Mouse (Mus musculus): ENCODE measurements around the gene Adra1b. TPM values are rescaled to one million over a fixed set of nuclear protein-coding genes. Genes with fewer than 3 reads are reported as not detected.

Gene Adra1b
- 2.4 TPM in 2 replicates for polyA plus RNA-seq (2016; fragmentation: Nextera tagmentation; extraction: Ambion mirVana)

DNA sequence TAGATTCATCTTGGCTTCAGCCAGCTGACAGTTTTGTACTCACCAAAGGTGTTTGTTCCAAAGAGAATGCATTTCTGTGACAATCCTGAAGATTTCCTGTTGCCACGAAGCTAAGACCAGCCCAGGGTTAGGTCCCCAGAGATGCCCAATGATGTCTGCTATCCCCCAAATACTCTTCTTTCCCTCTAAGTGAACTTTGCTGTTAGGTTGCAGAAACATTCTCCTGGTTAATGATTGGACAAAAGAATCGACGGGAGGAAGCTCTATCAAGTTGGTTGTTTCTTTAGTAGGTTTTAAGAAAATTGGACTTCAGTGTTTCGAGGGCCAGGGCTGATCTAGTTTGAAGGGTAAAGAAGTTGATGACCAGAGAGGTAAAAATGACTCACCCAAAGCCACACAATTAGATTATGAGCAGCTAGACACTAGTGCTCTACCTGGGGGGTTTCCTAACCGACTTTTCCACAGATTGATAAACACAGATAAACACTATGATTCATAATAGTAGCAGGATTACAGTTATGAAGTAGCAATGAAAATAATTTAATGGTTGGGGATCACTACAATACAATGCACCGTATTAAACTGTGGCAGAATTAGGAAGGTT lies at the start of gene Adra1b:
Gene Adra1b, minus strand, starts transcription at position 160 of the 604 bp plus-strand sequence.
- Histone ChIP-seq H3K9ac (no peak within 1 kb of the TSS), H3K27ac (no peak within 1 kb of the TSS), H3K4me1 (no peaks in the 10 kb centered on the region), H3K9me3 (replicated peaks) (no peaks in the 10 kb centered on the region), H3K27me3 (replicated peaks) (no peaks in the 10 kb centered on the region), H3K4me2 (0 out of 2 replicates have a peak within 1 kb of the TSS, but pooled peaks have one; percentile 20), H3K4me3 (no peak within 1 kb of the TSS), H3K36me3 (no peaks in the 10 kb centered on the region)
- 61% methylated on average over 6 of the region's 6 CpGs for WGBS (ENCODE audit: insufficient replicate concordance)
- no peak for ATAC-seq

DNA sequence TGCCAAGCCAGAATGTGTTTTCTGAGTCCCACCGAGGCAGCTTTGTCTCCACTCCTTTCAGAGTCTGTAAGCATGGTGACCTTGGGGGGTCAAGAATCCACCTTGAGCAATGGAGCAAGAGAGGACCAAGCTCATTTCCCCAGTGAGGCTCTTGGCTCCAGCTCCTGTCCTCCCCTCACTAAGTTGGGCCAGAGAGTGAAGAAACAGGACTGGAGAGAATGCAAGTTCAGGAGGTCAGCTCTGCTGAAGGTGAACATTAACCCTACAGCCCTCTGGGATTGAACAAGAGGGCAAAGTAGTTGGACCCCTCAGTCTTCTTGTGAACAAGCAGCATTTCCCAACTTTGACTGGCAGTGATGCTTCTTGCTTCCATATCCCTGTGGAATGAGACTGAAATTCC lies 49.3 kb upstream of the Adra1b start:
- Histone ChIP-seq H3K27ac (no peak overlapping the region), H3K9ac (no peak overlapping the region), H3K27me3 (replicated peaks) (no peaks in the 10 kb centered on the region), H3K4me2 (no peak overlapping the region), H3K4me1 (no peaks in the 10 kb centered on the region), H3K36me3 (no peaks in the 10 kb centered on the region), H3K4me3 (no peak overlapping the region), H3K9me3 (replicated peaks) (no peaks in the 10 kb centered on the region)
- WGBS (ENCODE audit: insufficient replicate concordance): 62% methylated on average over 1 of the region's 1 CpGs
- no peak; the same call in 1 of the 2 replicates for ATAC-seq

DNA sequence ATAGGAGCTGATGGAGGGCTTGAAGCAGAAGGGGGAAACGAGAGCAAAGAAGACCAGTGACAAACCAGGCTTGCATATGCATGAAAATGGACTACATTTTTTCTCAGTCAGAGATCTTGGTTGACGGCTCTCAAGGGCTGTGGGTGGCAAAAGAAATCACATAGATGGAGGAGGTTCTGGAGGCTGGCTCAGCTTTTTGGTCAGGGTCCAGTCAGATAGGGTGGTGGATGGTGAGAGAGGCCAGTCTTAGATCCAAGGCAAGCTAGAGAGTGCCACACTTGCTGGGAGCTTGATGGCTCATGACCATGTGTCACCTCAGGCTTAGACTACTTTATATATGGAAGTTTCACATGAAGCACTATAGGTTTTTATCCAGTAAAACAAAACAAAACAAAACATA lies 42.8 kb upstream of the Adra1b start:
- Histone ChIP-seq H3K9me3 (replicated peaks) (no peaks in the 10 kb centered on the region), H3K4me3 (no peak overlapping the region), H3K9ac (no peak overlapping the region), H3K27ac (no peak overlapping the region), H3K4me2 (no peak overlapping the region), H3K27me3 (replicated peaks) (no peaks in the 10 kb centered on the region), H3K4me1 (no peaks in the 10 kb centered on the region), H3K36me3 (no peaks in the 10 kb centered on the region)
- no peak for ATAC-seq
- 56% methylated on average over 2 of the region's 2 CpGs for WGBS (ENCODE audit: insufficient replicate concordance)

DNA sequence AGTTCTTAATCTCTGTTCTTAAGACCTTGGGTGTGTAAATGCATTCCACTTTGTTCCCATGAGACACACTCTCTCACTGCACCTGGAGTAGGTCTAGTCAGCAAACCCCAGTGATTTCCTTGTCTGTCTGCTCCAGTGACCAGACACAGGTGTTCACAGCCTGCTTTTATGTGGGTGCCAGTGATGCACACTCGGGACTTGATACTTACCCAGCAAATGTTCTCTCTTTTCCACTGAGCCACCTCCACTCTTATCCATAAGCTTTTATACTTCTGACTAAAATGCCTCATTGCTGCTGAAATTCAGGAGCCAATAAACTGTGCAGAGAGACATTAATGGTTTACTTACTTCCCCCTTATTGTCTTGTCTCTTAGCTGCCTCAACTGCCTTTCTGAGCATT lies 42.2 kb upstream of the Adra1b start:
- Histone ChIP-seq H3K27ac (no peak overlapping the region), H3K4me1 (no peaks in the 10 kb centered on the region), H3K9me3 (replicated peaks) (no peaks in the 10 kb centered on the region), H3K27me3 (replicated peaks) (no peaks in the 10 kb centered on the region), H3K9ac (no peak overlapping the region), H3K4me2 (no peak overlapping the region), H3K36me3 (no peaks in the 10 kb centered on the region), H3K4me3 (no peak overlapping the region)
- 47% methylated on average over 1 of the region's 1 CpGs for WGBS (ENCODE audit: insufficient replicate concordance)
- no peak for ATAC-seq

DNA sequence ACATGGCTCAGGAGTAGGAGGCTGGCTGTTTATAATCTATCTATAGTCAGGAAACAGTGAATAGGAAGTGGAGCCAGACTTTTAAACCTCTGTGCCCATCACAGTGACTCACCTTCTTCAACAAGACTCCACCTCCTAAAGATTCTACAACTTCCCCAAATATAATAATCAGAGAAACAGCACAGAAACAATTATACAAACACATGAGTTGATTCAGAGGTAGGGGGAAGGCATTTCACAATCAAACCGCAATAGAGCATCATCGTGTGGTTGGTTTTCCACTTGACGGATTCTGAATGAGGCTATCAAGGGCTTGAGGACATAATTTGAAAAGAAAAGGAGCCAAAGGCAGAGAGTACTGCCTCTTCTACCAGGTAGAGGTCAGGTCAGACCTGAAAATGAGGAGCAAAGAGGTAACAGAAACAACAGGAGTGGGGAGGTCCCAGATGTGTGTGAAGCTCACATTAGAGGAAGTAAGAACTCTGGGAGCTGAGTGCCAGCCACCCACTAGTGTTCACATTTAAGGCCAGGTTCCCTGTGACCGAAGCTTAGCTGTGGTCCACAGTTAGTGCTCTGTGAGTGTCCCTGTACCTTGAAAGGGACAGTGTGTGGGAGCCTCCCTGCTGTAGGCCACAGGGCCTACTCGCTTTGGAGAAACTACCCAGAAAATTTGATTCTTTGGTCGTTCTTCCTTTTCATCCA lies 39.6 kb upstream of the Adra1b start:
- Histone ChIP-seq H3K4me3 (no peak overlapping the region), H3K4me2 (no peak overlapping the region), H3K4me1 (no peaks in the 10 kb centered on the region), H3K27me3 (replicated peaks) (no peaks in the 10 kb centered on the region), H3K36me3 (no peaks in the 10 kb centered on the region), H3K9ac (no peak overlapping the region), H3K27ac (no peak overlapping the region), H3K9me3 (replicated peaks) (no peaks in the 10 kb centered on the region)
- ATAC-seq: no peak
- WGBS (ENCODE audit: insufficient replicate concordance): 77% methylated on average over 6 of the region's 6 CpGs

DNA sequence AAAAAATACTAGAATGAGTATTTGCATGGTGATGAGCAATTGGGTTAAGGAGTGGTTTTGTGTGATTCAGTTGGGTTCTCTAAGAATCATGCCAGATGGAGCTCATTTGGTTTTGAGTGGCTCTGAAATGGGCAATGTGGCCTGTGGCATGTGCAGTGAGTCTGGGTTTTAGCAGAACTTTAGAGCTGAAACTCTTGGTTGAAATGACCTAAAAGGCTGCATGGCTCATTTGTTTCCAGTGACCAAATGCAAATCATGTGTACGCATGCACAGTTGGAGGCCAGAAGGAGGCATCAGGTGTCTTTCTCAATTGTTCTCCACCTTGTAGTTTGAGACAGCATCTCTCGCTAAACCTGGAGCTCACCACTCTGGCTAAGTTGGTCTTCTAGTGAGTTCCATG lies 35.0 kb upstream of the Adra1b start:
- Histone ChIP-seq H3K4me2 (no peak overlapping the region), H3K36me3 (no peaks in the 10 kb centered on the region), H3K9ac (no peak overlapping the region), H3K27ac (no peak overlapping the region), H3K27me3 (replicated peaks) (no peaks in the 10 kb centered on the region), H3K4me1 (no peaks in the 10 kb centered on the region), H3K9me3 (replicated peaks) (no peaks in the 10 kb centered on the region), H3K4me3 (no peak overlapping the region)
- 83% methylated on average over 2 of the region's 2 CpGs for WGBS (ENCODE audit: insufficient replicate concordance)
- no peak for ATAC-seq

DNA sequence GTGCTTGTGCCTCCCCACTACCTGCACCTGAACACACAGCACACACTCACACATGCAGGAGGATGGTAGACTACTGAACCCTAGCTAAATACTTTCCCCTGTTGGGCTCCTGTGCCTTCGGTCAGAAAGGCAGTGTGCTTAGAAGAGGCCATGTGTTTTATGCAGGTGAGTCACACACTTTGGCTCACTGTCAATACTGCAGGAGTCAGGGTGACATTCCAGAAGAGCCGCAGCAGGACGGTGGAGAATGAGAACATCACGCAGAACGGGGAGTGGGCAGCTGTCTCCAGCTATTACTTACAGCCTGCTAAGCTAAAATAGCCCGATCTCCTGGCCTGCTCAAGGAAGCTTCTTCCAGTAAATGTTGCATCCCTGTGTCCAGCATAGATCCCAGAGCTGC lies 32.5 kb upstream of the Adra1b start:
- 63% methylated on average over 6 of the region's 6 CpGs for WGBS (ENCODE audit: insufficient replicate concordance)
- H3K36me3 ChIP-seq: no peaks in the 10 kb centered on the region
- H3K27ac ChIP-seq: no peak overlapping the region
- no peak for ATAC-seq
- H3K4me2 ChIP-seq: no peak overlapping the region
- no peaks in the 10 kb centered on the region for H3K27me3 ChIP-seq (replicated peaks)
- H3K4me3 ChIP-seq: no peak overlapping the region
- no peak overlapping the region for H3K9ac ChIP-seq
- no peaks in the 10 kb centered on the region for H3K9me3 ChIP-seq (replicated peaks)
- H3K4me1 ChIP-seq: no peaks in the 10 kb centered on the region

DNA sequence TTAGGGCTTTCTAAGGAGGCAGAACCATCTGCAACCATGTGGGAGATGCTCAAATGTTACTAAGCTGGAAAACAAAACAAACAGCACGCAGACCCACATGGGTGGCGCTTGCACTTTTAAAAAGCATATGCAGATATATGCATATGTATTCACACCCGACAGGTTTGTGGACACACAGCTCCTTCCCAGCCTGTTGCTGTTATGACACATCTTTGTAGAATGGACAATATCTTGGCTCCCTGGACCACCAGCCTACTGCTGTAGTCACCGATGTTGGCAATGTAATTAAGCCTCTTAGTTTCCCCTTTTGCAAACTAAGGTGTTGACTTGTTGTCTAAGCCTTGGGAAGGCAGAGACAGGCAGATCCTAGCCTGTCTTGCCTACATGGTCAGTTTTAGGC lies 32.0 kb upstream of the Adra1b start:
- no peak overlapping the region for H3K9ac ChIP-seq
- H3K27ac ChIP-seq: no peak overlapping the region
- ATAC-seq: no peak
- H3K9me3 ChIP-seq (replicated peaks): no peaks in the 10 kb centered on the region
- no peaks in the 10 kb centered on the region for H3K36me3 ChIP-seq
- H3K27me3 ChIP-seq (replicated peaks): no peaks in the 10 kb centered on the region
- 70% methylated on average over 4 of the region's 4 CpGs for WGBS (ENCODE audit: insufficient replicate concordance)
- no peaks in the 10 kb centered on the region for H3K4me1 ChIP-seq
- H3K4me3 ChIP-seq: no peak overlapping the region
- no peak overlapping the region for H3K4me2 ChIP-seq

DNA sequence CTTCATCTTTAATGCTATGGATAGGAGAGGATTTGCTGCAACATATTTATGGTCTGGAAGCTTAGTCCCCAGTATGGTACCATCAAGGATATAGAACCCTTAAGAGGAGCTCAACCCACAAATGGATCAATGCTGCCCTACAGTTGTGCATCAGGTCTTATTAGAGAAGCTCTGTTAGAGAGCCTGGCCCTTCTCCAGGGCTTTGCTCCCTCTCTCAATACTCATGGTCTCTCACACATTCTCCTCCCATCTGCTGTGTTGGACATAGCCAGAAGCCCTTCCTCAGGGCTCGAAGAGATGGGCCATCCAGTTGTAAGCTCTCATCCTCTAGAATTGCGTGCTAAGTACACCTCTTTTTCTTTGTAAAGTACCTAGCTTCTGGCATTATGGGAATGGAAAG lies 29.2 kb upstream of the Adra1b start:
- H3K36me3 ChIP-seq: no peaks in the 10 kb centered on the region
- H3K4me2 ChIP-seq: no peak overlapping the region
- 52% methylated on average over 2 of the region's 2 CpGs for WGBS (ENCODE audit: insufficient replicate concordance)
- no peak overlapping the region for H3K4me3 ChIP-seq
- H3K27ac ChIP-seq: no peak overlapping the region
- no peaks in the 10 kb centered on the region for H3K4me1 ChIP-seq
- ATAC-seq: no peak
- H3K9me3 ChIP-seq (replicated peaks): no peaks in the 10 kb centered on the region
- no peaks in the 10 kb centered on the region for H3K27me3 ChIP-seq (replicated peaks)
- no peak overlapping the region for H3K9ac ChIP-seq

DNA sequence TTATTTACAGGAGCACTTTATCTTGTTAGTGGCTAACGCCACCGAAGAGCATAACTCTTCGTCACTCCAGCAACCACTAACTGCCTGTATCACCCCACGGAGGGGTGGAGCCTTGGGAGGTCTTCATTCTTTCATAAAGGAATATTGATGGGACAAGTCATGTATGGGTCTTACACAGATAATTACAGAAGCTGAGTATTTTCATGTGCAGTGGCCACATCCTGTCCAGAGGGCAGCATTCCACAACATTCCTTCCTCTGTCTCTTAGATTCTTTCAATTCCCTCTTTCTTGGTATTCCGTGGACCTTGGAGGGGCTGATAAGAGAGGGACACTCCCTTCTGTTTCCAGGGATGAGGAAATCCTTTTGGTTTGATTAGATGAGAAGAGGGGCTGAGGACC lies 28.7 kb upstream of the Adra1b start:
- Histone ChIP-seq H3K4me2 (no peak overlapping the region), H3K9ac (no peak overlapping the region), H3K27me3 (replicated peaks) (no peaks in the 10 kb centered on the region), H3K36me3 (no peaks in the 10 kb centered on the region), H3K4me3 (no peak overlapping the region), H3K9me3 (replicated peaks) (no peaks in the 10 kb centered on the region), H3K27ac (no peak overlapping the region), H3K4me1 (no peaks in the 10 kb centered on the region)
- WGBS (ENCODE audit: insufficient replicate concordance): 41% methylated on average over 5 of the region's 5 CpGs
- no peak for ATAC-seq

DNA sequence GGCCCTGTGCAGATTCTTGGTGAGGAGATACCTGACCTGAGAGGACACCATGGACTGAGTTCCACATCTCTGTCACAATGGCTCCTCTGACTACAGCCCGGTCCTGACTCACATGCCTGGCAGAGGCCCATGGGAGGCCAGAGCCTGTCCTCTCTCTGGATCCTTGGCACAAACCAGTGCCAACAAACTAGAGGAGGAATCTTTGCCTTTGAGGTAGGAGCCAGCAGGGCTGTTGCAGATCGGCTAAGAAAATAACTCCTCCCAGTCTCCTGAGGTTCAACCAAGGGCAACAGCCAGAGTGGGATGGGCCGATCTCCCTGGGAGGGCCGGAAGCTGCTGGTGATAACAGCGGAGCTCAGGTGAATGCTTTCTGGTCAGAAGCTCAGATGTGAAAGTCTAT lies 28.2 kb upstream of the Adra1b start:
- ATAC-seq: no peak; the same call in 1 of the 2 replicates
- Histone ChIP-seq H3K36me3 (no peaks in the 10 kb centered on the region), H3K9me3 (replicated peaks) (no peaks in the 10 kb centered on the region), H3K27ac (no peak overlapping the region), H3K27me3 (replicated peaks) (no peaks in the 10 kb centered on the region), H3K4me1 (no peaks in the 10 kb centered on the region), H3K4me3 (no peak overlapping the region), H3K9ac (no peak overlapping the region), H3K4me2 (no peak overlapping the region)
- WGBS (ENCODE audit: insufficient replicate concordance): 31% methylated on average over 5 of the region's 5 CpGs

DNA sequence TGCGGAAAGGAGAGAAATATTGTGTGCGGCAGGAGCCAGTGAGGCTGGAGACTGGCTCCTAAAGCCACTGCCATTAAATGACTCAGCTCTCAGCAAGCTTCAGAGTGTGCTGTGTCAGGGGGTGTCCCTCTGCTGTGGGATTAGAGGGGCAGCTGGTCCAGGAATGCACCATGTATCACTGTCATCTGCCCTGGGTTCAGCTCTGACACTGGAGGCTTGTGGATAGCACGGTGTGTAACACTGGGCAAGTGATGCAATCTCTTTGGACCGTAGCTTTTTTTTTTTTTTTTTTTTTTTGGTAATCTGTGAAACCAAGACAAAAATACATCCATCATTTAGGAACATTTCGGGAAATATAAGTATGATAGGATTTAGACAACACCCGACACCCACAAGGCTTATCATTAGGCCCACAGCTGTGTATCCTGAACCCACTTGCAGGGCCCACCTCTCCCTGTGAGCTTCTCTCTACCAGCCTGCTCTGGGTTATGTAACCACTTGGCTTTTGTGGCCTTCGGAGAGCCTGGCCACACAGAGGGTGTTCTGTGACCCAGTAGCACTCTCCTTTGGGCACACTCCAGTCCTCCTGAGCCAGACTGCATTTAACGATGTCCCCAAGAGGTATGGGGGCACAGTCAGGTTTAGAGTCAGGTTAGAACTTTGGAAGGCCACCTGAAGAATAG lies 26.3 kb upstream of the Adra1b start:
- 52% methylated on average over 8 of the region's 8 CpGs for WGBS (ENCODE audit: insufficient replicate concordance)
- Histone ChIP-seq H3K27me3 (replicated peaks) (no peaks in the 10 kb centered on the region), H3K9me3 (replicated peaks) (no peaks in the 10 kb centered on the region), H3K4me2 (no peak overlapping the region), H3K4me3 (no peak overlapping the region), H3K27ac (no peak overlapping the region), H3K9ac (no peak overlapping the region), H3K4me1 (no peaks in the 10 kb centered on the region), H3K36me3 (no peaks in the 10 kb centered on the region)
- ATAC-seq: 0 out of 2 replicates have a peak, but pooled peaks have one; percentile 47

Measured in liver, embryonic 12.5 days (tissue).